Mouse (Mus musculus) cortical plate, adult 2 months (tissue): ENCODE measurements around the gene Ndrg3.

Source experiments
- CTCF ChIP-seq: fragments of 200-500 bp; IDR thresholded peaks from 2 replicates; pipeline ENCODE4 v1.5.1; 2011; ENCODE audit warnings: mild to moderate bottlenecking, control low read depth, low read length; ENCODE audit not compliant: insufficient read depth; ENCODE audit errors: extremely low read depth
- POLR2A ChIP-seq: fragments of 200-500 bp; IDR thresholded peaks from 2 replicates; pipeline ENCODE4 v1.6.1; 2011; ENCODE audit warnings: mild to moderate bottlenecking, low read length, control low read depth; ENCODE audit not compliant: insufficient read depth; ENCODE audit errors: extremely low read depth

GRCm38 (mm10) chr2:156887017-156887416 is 104.8 kb downstream of the Ndrg3 start, which contains the start of gene Sla2:
- TF ChIP-seq CTCF (no peak), POLR2A (no peak)
